Mouse (Mus musculus) left cerebral cortex, adult 18-20 months (tissue): ENCODE measurements around the gene Pof1b. TPM values are rescaled to one million over a fixed set of nuclear protein-coding genes. Genes with fewer than 3 reads are reported as not detected.

Source experiments
- DNase-seq, 2 experiments: peaks; one replicate each; pipeline ENCODE4 v3.0.0; 2021 to 2022; ENCODE audit warnings: low spot score in 2 of 2, mixed read lengths in 1 of 2
- long read RNA-seq, 2 experiments: library from polyadenylated mRNA; stranded (forward); transcript quantifications; one replicate each; pipeline ENCODE4 v2.0.0; 2021
- total RNA-seq, 2 experiments: library from RNA; stranded (reverse); gene quantifications; 2 replicates each; pipeline ENCODE4 v1.2.3; 2021

Pof1b gene
- total RNA-seq = not detected
- long read RNA-seq, experiment 1 = 0 reads
- long read RNA-seq, experiment 2 = 0 reads

DNA sequence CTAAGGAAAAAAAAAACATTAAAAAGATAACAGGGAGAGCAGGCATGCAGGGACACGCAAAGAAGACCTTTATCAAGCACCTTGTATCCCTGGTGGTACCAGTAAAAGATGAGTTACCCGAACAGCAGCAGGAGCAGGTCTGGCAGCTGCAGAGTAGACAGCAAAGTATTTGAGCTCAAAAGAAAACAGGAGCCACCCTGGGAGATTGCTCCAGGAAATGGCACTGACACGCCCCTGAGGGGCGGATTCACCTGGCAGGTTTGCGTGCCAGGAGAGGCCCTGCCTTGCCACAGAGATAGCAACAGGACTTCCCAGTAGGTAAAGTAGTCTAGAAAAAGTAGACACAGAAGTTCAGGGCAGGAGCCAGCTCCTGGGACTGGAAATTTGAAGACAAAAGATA lies at the start of gene Pof1b:
Pof1b (minus strand) TSS at position 144 of the 400 bp plus-strand sequence.
- DNase-seq = no peak

DNA sequence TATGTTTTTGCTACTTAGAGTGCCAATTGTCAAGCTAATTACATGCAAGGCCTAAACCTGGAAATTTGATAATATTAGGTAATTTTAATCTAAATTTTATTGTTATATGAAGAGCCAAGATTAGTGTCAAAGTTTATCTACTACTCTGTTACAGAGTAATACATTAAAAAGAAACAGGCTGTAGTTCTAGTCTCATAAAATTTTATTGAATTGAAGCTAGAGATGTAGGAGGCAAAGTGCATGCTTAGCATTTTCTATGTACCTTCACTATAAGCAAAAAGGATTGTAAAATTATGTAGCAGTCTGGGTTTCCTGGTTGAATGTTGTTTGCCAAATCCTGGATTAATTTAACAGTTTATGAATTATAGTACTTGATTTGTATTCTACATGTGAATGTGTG lies 18.1 kb upstream of the Pof1b start:
- no peak for DNase-seq

DNA sequence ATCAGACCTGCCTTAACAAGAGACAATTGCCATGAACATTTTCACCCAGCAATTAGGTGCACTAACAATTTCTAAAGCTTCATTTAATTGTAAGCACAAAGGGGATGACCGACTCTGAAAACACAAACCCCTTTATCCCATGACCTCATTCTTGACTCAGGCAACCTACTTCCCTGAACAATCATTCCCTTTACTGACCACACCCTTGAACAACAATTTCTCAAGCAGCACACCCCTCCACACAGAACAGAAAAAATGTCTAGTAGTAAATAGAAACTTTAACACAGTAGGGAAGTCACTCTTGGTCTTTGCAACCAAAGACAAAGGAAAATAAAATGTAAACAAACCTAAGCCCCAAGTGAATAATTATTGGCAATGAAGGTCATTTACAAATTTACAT lies 4.1 kb downstream of the Pof1b start:
- DNase-seq = no peak

GRCm38 (mm10) chrX:112680605-112681004 lies 17.8 kb downstream of the Pof1b start:
- no peak for DNase-seq

- DNase-seq = no peak
Measured at GRCm38 (mm10) chrX:112675525-112675924, 22.9 kb downstream of the Pof1b start.

DNA sequence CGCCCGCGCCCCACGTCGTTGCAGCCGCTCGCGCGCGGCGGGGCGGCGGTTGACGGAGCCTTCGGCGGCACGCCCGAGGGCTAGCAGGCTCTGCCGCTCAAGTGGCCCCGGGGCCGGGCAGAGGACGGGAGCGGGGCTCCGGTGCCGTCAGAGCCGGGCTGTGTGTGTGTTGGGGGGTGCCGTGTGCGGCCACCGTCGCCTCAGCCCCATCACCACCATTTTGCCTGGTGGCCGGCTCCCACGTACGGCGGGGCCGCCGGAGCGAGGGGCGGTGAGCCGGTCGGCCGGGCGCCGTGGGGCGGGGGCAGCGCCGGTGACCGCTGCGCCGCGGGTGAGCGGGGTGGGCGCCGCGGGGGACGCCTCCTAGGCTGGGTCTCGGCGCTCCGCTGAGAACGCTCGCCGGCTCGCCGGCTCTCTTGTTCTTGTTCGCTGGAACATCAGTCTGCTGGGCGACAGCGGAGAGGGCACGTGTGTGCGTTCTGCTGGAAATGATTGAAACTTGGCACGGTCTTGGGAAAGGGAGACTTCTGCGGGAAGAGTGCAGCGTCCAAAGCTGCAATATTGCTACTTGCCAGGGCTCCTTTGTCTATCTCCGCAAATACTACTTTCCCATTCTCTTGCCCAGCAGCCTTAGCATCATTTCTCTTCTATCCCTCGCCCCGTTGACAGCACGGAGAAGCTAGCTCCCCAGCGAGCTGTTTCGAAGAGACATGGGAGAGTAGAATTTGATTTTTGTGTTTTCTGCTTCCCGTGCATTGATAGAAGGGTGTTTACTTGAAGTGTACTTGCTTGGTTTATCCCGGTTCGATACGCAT lies 96.9 kb downstream of the Pof1b start:
- DNase-seq = peak; percentile 3 to 36

- DNase-seq = peak; percentile 51 to 58
Measured at GRCm38 (mm10) chrX:112600511-112601305, 97.7 kb downstream of the Pof1b start, which contains the start of gene Zfp711. Zfp711 (plus strand) TSS chrX:112600526.

Other genes with a start within 250 kb of the Pof1b start
- gene 2010106E10Rik, start 203.4 kb downstream of the Pof1b start, total RNA-seq = not detected
- gene Zfp711, start 98.1 kb downstream of the Pof1b start, total RNA-seq = 1 to 10 TPM; 7.6 to 8.9 TPM